Mouse (Mus musculus) heart, adult 2 months (tissue): ENCODE results near the gene Elobl.

ENCODE experiments used
- CTCF ChIP-seq: fragments of 200-600 bp; IDR thresholded peaks from 2 replicates; pipeline ENCODE4 v1.8.1; 2022; ENCODE audit warnings: antibody characterized with exemption, mild to moderate bottlenecking, moderate library complexity
- EP300 ChIP-seq: fragments of 200-500 bp; IDR thresholded peaks from 2 replicates; pipeline ENCODE4 v1.6.1; 2011; ENCODE audit warnings: low read depth, low read length, control low read depth; ENCODE audit not compliant: insufficient read depth
- POLR2A ChIP-seq: fragments of 200-500 bp; IDR thresholded peaks from 2 replicates; pipeline ENCODE4 v1.6.1; 2011; ENCODE audit warnings: mild to moderate bottlenecking, low read depth, low read length, control low read depth; ENCODE audit not compliant: insufficient read depth

- no peak for TF ChIP-seq POLR2A
- no peak for TF ChIP-seq EP300
- no peak for TF ChIP-seq CTCF
Observed at GRCm38 (mm10) chr11:88934089-88935000, 32.4 kb downstream of the Elobl start.
